ENCODE assay signal across 8 mouse cellular contexts in genomic region chr14:25768261-25768893, GRCm38 (mm10). TPM values are rescaled to one million over a fixed set of nuclear protein-coding genes. Genes with fewer than 3 reads are reported as not detected.
A peak's percentile ranks its signal among the peaks of the same experiment; 100 is the strongest.
DNase-seq lines count a peak whose midpoint lies in the region; ATAC-seq and TF ChIP-seq lines count a peak whose summit lies in the region.

No protein-coding gene starts in this region.

- DNase-seq in left cerebral cortex, adult 2 months (ENCODE audit: extremely low spot score in 1 of 2, low spot score in 2 of 2): no peak
- no peak for DNase-seq in left cerebral cortex, postnatal 36 days (ENCODE audit: low spot score in 2 of 2)
- DNase-seq in adrenal gland, adult 2 months: peak; percentile 82
- peak; percentile 66 for DNase-seq in hindbrain, embryonic 11.5 days (ENCODE audit: low spot score)
- peak; percentile 69 for DNase-seq in liver, adult 2 months (ENCODE audit: extremely low read depth, low read depth, low spot score)
- DNase-seq in naive thymus-derived CD4-positive, alpha-beta T cell, adult 2 months (ENCODE audit: low read depth): peak; percentile 58
- peak; percentile 34 for DNase-seq in urinary bladder, postnatal 25 days (ENCODE audit: low spot score)

- peaks cover 30% of the 10 kb centered on the region for H3K79me2 ChIP-seq in liver, adult 2 months (ENCODE audit: control insufficient read depth, insufficient read depth, low read length)

- intact Hi-C loops in left cerebral cortex, adult 2 months (cut with DNase I): loop anchor here (5.0 kb wide), 1 partner anchor 41 kb away; no protein-coding TSS in a partner anchor
- intact Hi-C loops in left cerebral cortex, postnatal 36 days (cut with DNase I): loop anchor here (5.0 kb wide), 1 partner anchor 46 kb away; no protein-coding TSS in a partner anchor

- peak overlapping the region; percentile 56 for H3K9ac ChIP-seq in forebrain, embryonic 15.5 days (replicated peaks)
- H3K9ac ChIP-seq in hindbrain, embryonic 11.5 days (ENCODE audit: low read depth, low read length): peak overlapping the region; percentile 62
- peak overlapping the region; percentile 97 for H3K9ac ChIP-seq in liver, adult 2 months (ENCODE audit: low read depth, low read length)

- no peak for TF ChIP-seq CTCF in left cerebral cortex, adult 2 months (IDR thresholded peaks at IDR 0.05)
- TF ChIP-seq CTCF in liver, adult 2 months (IDR thresholded peaks at IDR 0.05; ENCODE audit: low read depth, low read length): no peak

- H3K9me3 ChIP-seq in forebrain, embryonic 15.5 days: no peaks in the 10 kb centered on the region
- H3K9me3 ChIP-seq in hindbrain, embryonic 11.5 days (ENCODE audit: control insufficient read depth, low read length): no peaks in the 10 kb centered on the region

- TF ChIP-seq POLR2A in liver, adult 2 months (IDR thresholded peaks at IDR 0.05; ENCODE audit: extremely low read depth, insufficient read depth, low read length): no peak

- peak overlapping the region; percentile 68 for H3K4me3 ChIP-seq in left cerebral cortex, adult 2 months
- peak overlapping the region; percentile 55 for H3K4me3 ChIP-seq in forebrain, embryonic 15.5 days
- H3K4me3 ChIP-seq in hindbrain, embryonic 11.5 days (ENCODE audit: low read depth, low read length): peak overlapping the region; percentile 59
- H3K4me3 ChIP-seq in liver, adult 2 months (ENCODE audit: insufficient read depth, low read depth, low read length): peak overlapping the region; percentile 92

- H3K27ac ChIP-seq in left cerebral cortex, adult 2 months: peak overlapping the region; percentile 84
- H3K27ac ChIP-seq in forebrain, embryonic 15.5 days (replicated peaks): peak overlapping the region; percentile 38; the same call in 1 of the 2 replicates
- peak overlapping the region; percentile 37 for H3K27ac ChIP-seq in hindbrain, embryonic 11.5 days (ENCODE audit: low read depth, low read length)
- H3K27ac ChIP-seq in liver, adult 2 months (replicated peaks; ENCODE audit: insufficient read depth, low read depth, low read length): peak overlapping the region; percentile 98

- H3K36me3 ChIP-seq in forebrain, embryonic 15.5 days: no peaks in the 10 kb centered on the region
- no peaks in the 10 kb centered on the region for H3K36me3 ChIP-seq in hindbrain, embryonic 11.5 days (ENCODE audit: control insufficient read depth, insufficient read depth, low read length)
- no peaks in the 10 kb centered on the region for H3K36me3 ChIP-seq in liver, adult 2 months (ENCODE audit: control insufficient read depth, insufficient read depth, low read length)

- WGBS in forebrain, embryonic 15.5 days: 2% methylated on average over 47 of the region's 50 CpGs
- WGBS in hindbrain, embryonic 11.5 days: under 1% methylated on average over 41 of the region's 50 CpGs
- WGBS in liver, adult 2 months: under 1% methylated on average over 50 of the region's 50 CpGs

- peak overlapping the region; percentile 95 for H3K4me2 ChIP-seq in forebrain, embryonic 15.5 days (replicated peaks)
- H3K4me2 ChIP-seq in hindbrain, embryonic 11.5 days (replicated peaks; ENCODE audit: low read depth, low read length): peak overlapping the region; percentile 97

- ATAC-seq in forebrain, embryonic 15.5 days (replicated peaks): peak; percentile 54
- peak; percentile 38 for ATAC-seq in hindbrain, embryonic 11.5 days (ENCODE audit: low FRiP score)

- H3K27me3 ChIP-seq in forebrain, embryonic 15.5 days: no peaks in the 10 kb centered on the region
- H3K27me3 ChIP-seq in hindbrain, embryonic 11.5 days (ENCODE audit: control insufficient read depth, insufficient read depth, low read length): no peaks in the 10 kb centered on the region
- no peaks in the 10 kb centered on the region for H3K27me3 ChIP-seq in liver, adult 2 months (ENCODE audit: control insufficient read depth, insufficient read depth, low read length)

- H3K4me1 ChIP-seq in forebrain, embryonic 15.5 days: peaks cover 41% of the 10 kb centered on the region
- H3K4me1 ChIP-seq in hindbrain, embryonic 11.5 days (replicated peaks; ENCODE audit: control insufficient read depth, insufficient read depth, low read length): peaks cover 19% of the 10 kb centered on the region
- peaks cover 25% of the 10 kb centered on the region for H3K4me1 ChIP-seq in liver, adult 2 months (ENCODE audit: control insufficient read depth, insufficient read depth, low read length)

RNA-seq across cellular contexts. Expression of gene Zcchc24, which starts 0.5 kb away (rescaled TPM):
- 10 to 100 TPM; 47.0 TPM for total RNA-seq in left cerebral cortex, adult 2 months (2021)
- total RNA-seq in left cerebral cortex, postnatal 36 days (2021): 10 to 100 TPM; 49.1 to 49.7 TPM
- total RNA-seq in adrenal gland, adult 2 months (2021): 10 to 100 TPM; 19.5 to 32.6 TPM
- polyA plus RNA-seq in adrenal gland, adult 2 months (2012; rRNA removed): 19.5 and 20.6 TPM in 2 replicates
- polyA plus RNA-seq in forebrain, embryonic 15.5 days (2015; fragmentation: Nextera tagmentation; extraction: Ambion mirVana): 10.7 and 12.3 TPM in 2 replicates
- polyA plus RNA-seq in hindbrain, embryonic 11.5 days (2014; fragmentation: Nextera tagmentation; extraction: Ambion mirVana): 13.4 and 14.3 TPM in 2 replicates
- total RNA-seq in liver, adult 2 months (2014; rRNA removed): 27.3 and 28.7 TPM in 2 replicates
- 53.0 and 57.7 TPM in 2 replicates for polyA plus RNA-seq in liver, adult 2 months (2012; rRNA removed)

Comparison
In these comparisons a context has a peak if more than half of its experiments do, and no peak if none do; other contexts are left out.
1. DNase-seq: peak in adrenal gland, adult 2 months (single experiment), hindbrain, embryonic 11.5 days (single experiment), liver, adult 2 months (single experiment), naive thymus-derived CD4-positive, alpha-beta T cell, adult 2 months (single experiment) and urinary bladder, postnatal 25 days (single experiment); none in left cerebral cortex, adult 2 months (0 of 2) and left cerebral cortex, postnatal 36 days (0 of 2).
2. H3K27ac ChIP-seq: peak in every context shown above with its lines; median percentile 98 in liver, adult 2 months; 84 in left cerebral cortex, adult 2 months; 38 in forebrain, embryonic 15.5 days; 37 in hindbrain, embryonic 11.5 days.
3. Peak in every context shown above with its lines, with median percentiles within 50 percentile points of each other: H3K4me3 ChIP-seq and H3K9ac ChIP-seq.